Comparison of ENCODE assay signal across 8 mouse cellular contexts in the genomic region with DNA sequence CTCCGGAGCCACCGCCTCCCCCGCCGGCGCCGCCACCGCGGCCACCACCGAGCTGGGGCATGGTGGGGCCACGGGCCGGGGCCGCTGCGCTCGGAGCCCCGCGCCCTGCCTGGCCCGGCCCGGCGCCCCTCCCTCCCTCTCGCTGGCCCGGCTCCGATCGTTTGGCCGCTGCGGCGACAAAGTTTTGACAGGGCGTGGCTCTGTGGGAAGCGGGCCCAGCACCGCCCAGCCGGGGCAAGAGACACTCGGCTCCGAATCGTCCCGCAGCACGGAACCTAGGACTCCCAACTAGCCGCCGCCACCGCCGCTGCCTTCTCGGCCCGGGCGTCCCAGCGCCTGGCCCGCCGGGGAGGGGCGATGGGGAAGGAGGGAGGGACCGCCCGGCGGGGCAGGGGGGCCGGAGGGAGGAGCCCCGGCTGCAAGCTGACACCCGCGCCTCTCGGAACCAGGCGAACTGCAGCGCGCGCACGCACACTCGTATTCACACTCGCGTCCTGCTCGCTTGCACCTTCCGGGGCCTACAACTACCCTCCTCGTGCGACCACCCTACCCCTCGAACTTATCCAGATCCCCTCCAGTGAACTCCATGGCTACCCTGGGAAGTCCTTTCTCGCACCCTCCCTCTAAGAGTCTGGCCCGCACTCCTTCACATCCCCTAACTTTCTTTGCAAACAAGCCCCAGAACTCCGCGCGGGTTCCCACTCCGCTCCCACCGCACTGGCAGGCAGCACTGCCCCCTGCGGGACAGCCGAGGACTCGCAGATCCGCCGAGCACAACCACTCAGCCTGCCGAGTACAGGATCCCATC. TPM values are rescaled to one million over a fixed set of nuclear protein-coding genes. Genes with fewer than 3 reads are reported as not detected.
DNase-seq lines count a peak whose midpoint lies in the region; ATAC-seq and TF ChIP-seq lines count a peak whose summit lies in the region.

A gene (minus strand): TSS at position 363 of the 808 bp plus-strand sequence.

- H3K4me3 ChIP-seq in hindbrain, postnatal 0 days (ENCODE audit: low read length): peak within 1 kb of the TSS; percentile 64

- DNase-seq in ZHBTc4 (ENCODE audit: low read depth, low spot score): peak; percentile 95
- DNase-seq in gastrocnemius, adult 8-10 months (ENCODE audit: low spot score in 2 of 2): peak; percentile 80 to 85
- peak; percentile 93 for DNase-seq in hindbrain, postnatal 0 days (ENCODE audit: low spot score)
- peak; percentile 87 to 88 for DNase-seq in left cerebral cortex, adult 18-20 months (ENCODE audit: low spot score in 2 of 2)
- DNase-seq in lung, postnatal 4 days: peak; percentile 96
- DNase-seq in retina, postnatal 7 days (ENCODE audit: low read depth, low spot score): peak; percentile 64
- DNase-seq in urinary bladder, adult 18-20 months (ENCODE audit: low spot score in 2 of 2): peak; percentile 91 to 96

- no peaks in the 10 kb centered on the region for H3K9me3 ChIP-seq in hindbrain, postnatal 0 days (ENCODE audit: low read length)

- H3K9ac ChIP-seq in hindbrain, postnatal 0 days (replicated peaks; ENCODE audit: low read length): peak within 1 kb of the TSS; percentile 60

- under 1% methylated on average over 75 of the region's 80 CpGs for WGBS in hindbrain, postnatal 0 days

- H3K27me3 ChIP-seq in hindbrain, postnatal 0 days (ENCODE audit: insufficient read depth, low read length): no peaks in the 10 kb centered on the region

- H3K36me3 ChIP-seq in hindbrain, postnatal 0 days (ENCODE audit: insufficient read depth, low read length): no peaks in the 10 kb centered on the region

- H3K4me2 ChIP-seq in hindbrain, postnatal 0 days (ENCODE audit: low read depth, low read length): peak within 1 kb of the TSS; percentile 96

- H3K27ac ChIP-seq in hindbrain, postnatal 0 days: peak within 1 kb of the TSS; percentile 76

- TF ChIP-seq CTCF in hindbrain, postnatal 0 days (IDR thresholded peaks at IDR 0.05; ENCODE audit: low read depth): peak; percentile 98

- H3K4me1 ChIP-seq in hindbrain, postnatal 0 days (ENCODE audit: insufficient read depth, low read length): no peaks in the 10 kb centered on the region

- ATAC-seq in common myeloid progenitor, adult 5-6 weeks (replicated peaks; ENCODE audit: low read depth, poor library complexity, severe bottlenecking): peak; percentile 89
- ATAC-seq in hindbrain, postnatal 0 days: peak; percentile 90

RNA-seq across cellular contexts. Expression of the gene that starts here (rescaled TPM):
- total RNA-seq in common myeloid progenitor, adult 5-6 weeks (2017): not detected in 2 replicates
- 1 to 10 TPM; 3.0 to 5.0 (median 4.2) TPM for total RNA-seq in gastrocnemius, adult 8-10 months (2022)
- total RNA-seq in hindbrain, postnatal 0 days (2014; rRNA removed): 2.4 and 4.0 TPM in 2 replicates
- polyA plus RNA-seq in hindbrain, postnatal 0 days (2015; fragmentation: Nextera tagmentation; extraction: Ambion mirVana): 8.2 and 9.1 TPM in 2 replicates
- 1 to 10 TPM; 3.0 to 3.4 TPM for total RNA-seq in left cerebral cortex, adult 18-20 months (2021)

Comparison
In these comparisons a context has a peak if more than half of its experiments do, and no peak if none do; other contexts are left out.
1. Peak in every context shown above with its lines: DNase-seq, ATAC-seq, H3K4me3 ChIP-seq and H3K27ac ChIP-seq.
2. Peak in ATAC-seq in common myeloid progenitor, adult 5-6 weeks; RNA of the gene not detected or under 1 TPM.